Mouse (Mus musculus): ENCODE results near the gene Nck1. TPM values are rescaled to one million over a fixed set of nuclear protein-coding genes. Genes with fewer than 3 reads are reported as not detected.

Gene Nck1
- total RNA-seq (2014; rRNA removed; ENCODE audit: low replicate concordance) (25.0 and 37.9 TPM in 2 replicates), polyA plus RNA-seq (2015; fragmentation: Nextera tagmentation; extraction: Ambion mirVana) (58.8 and 63.9 TPM in 2 replicates)

- H3K9ac ChIP-seq (replicated peaks; ENCODE audit: low read depth, low read length), result peak within 1 kb of the TSS; percentile 94
- H3K36me3 ChIP-seq (replicated peaks; ENCODE audit: control insufficient read depth, insufficient read depth, low read length), result peaks cover 5% of the 10 kb centered on the region; the same call in 1 of the 2 replicates
- peak within 1 kb of the TSS; percentile 88 for H3K27ac ChIP-seq (ENCODE audit: low read depth)
- peak within 1 kb of the TSS; percentile 97 for H3K4me3 ChIP-seq (ENCODE audit: low read depth, low read length)
- ATAC-seq (ENCODE audit: insufficient read depth, low read depth) (peak; percentile 98), DNase-seq (ENCODE audit: low spot score) (peak; percentile 98)
- H3K27me3 ChIP-seq (ENCODE audit: control insufficient read depth, insufficient read depth, low read length), result no peaks in the 10 kb centered on the region
- TF ChIP-seq EP300 (IDR thresholded peaks at IDR 0.05; ENCODE audit: low read depth) (0 out of 2 replicates have a peak, but pooled peaks have one; percentile 11), CTCF (IDR thresholded peaks at IDR 0.05; ENCODE audit: low read depth) (peak; percentile 67)
- H3K4me2 ChIP-seq (ENCODE audit: low read depth, low read length), result peak within 1 kb of the TSS; percentile 82
- H3K9me3 ChIP-seq (replicated peaks; ENCODE audit: control insufficient read depth, low read length), result no peaks in the 10 kb centered on the region; the same call in 1 of the 2 replicates
- H3K4me1 ChIP-seq (ENCODE audit: control insufficient read depth, insufficient read depth), result peaks cover 19% of the 10 kb centered on the region
- WGBS, result under 1% methylated on average over 84 of the region's 93 CpGs
These were observed at the start of gene Nck1 for GRCm38 (mm10) chr9:100545715-100546593. TSS of gene Nck1 (minus strand) at chr9:100546134.

DNA sequence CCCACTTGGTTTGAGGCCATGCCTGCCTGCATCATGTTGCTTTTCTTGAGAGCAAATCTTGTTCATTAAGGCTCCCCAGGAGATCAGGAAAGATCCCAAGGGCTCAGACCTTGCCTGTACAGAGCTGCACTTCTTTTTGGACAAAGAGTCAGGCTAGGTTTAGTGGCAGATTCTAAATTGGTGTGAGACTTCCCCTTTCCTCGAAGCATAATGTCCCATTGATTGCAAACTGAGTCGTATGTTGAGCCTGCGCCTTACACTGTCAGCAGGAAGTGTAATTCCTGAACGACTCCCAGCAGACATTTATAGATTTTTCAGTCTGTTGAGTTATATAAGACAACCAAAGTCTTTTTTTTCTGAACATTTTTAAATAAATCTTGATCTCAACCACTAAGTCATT lies 44.5 kb upstream of the Nck1 start:
- H3K4me1 ChIP-seq (ENCODE audit: control insufficient read depth, insufficient read depth), result peaks cover 5% of the 10 kb centered on the region; the same call in 1 of the 2 replicates
- no peak for ATAC-seq (ENCODE audit: insufficient read depth, low read depth)
- H3K36me3 ChIP-seq (replicated peaks; ENCODE audit: control insufficient read depth, insufficient read depth, low read length), result no peaks in the 10 kb centered on the region
- no peak overlapping the region for H3K4me3 ChIP-seq (ENCODE audit: low read depth, low read length)
- H3K9me3 ChIP-seq (replicated peaks; ENCODE audit: control insufficient read depth, low read length), result no peaks in the 10 kb centered on the region
- no peak overlapping the region for H3K27ac ChIP-seq (ENCODE audit: low read depth)
- no peaks in the 10 kb centered on the region for H3K27me3 ChIP-seq (ENCODE audit: control insufficient read depth, insufficient read depth, low read length)
- WGBS, result 54% methylated on average over 4 of the region's 4 CpGs
- H3K9ac ChIP-seq (replicated peaks; ENCODE audit: low read depth, low read length), result no peak overlapping the region
- no peak overlapping the region for H3K4me2 ChIP-seq (ENCODE audit: low read depth, low read length)
- no peak for DNase-seq (ENCODE audit: low spot score)
- TF ChIP-seq CTCF (IDR thresholded peaks at IDR 0.05; ENCODE audit: low read depth), result no peak
- no peak for TF ChIP-seq EP300 (IDR thresholded peaks at IDR 0.05; ENCODE audit: low read depth)

DNA sequence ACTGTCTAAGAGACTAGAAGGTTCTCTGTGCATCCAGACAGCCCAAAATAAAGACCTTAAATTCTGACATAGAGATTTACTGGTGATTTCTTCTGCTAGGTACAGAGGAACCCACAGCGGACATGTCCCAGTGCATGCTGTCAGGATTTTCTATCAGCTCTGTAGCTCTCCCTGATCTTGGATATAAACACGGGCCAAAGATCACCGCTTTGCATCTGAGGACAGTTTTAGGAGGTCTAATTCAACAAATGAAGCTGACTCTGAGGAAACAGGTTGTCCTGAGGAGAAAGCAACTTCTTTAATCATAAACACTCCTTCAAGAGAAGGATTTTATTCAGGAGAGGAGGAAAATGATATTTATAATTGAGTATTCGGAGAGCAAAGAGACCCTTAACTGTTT lies 38.1 kb upstream of the Nck1 start:
- TF ChIP-seq CTCF (IDR thresholded peaks at IDR 0.05; ENCODE audit: low read depth) (no peak), EP300 (IDR thresholded peaks at IDR 0.05; ENCODE audit: low read depth) (no peak)
- Histone ChIP-seq H3K27ac (ENCODE audit: low read depth) (no peak overlapping the region), H3K9ac (replicated peaks; ENCODE audit: low read depth, low read length) (no peak overlapping the region), H3K4me3 (ENCODE audit: low read depth, low read length) (no peak overlapping the region), H3K4me2 (ENCODE audit: low read depth, low read length) (no peak overlapping the region), H3K36me3 (replicated peaks; ENCODE audit: control insufficient read depth, insufficient read depth, low read length) (no peaks in the 10 kb centered on the region), H3K27me3 (ENCODE audit: control insufficient read depth, insufficient read depth, low read length) (no peaks in the 10 kb centered on the region), H3K4me1 (ENCODE audit: control insufficient read depth, insufficient read depth) (peaks cover 8% of the 10 kb centered on the region), H3K9me3 (replicated peaks; ENCODE audit: control insufficient read depth, low read length) (no peaks in the 10 kb centered on the region)
- DNase-seq (ENCODE audit: low spot score) (no peak), ATAC-seq (ENCODE audit: insufficient read depth, low read depth) (no peak)
- 78% methylated on average over 4 of the region's 4 CpGs for WGBS

DNA sequence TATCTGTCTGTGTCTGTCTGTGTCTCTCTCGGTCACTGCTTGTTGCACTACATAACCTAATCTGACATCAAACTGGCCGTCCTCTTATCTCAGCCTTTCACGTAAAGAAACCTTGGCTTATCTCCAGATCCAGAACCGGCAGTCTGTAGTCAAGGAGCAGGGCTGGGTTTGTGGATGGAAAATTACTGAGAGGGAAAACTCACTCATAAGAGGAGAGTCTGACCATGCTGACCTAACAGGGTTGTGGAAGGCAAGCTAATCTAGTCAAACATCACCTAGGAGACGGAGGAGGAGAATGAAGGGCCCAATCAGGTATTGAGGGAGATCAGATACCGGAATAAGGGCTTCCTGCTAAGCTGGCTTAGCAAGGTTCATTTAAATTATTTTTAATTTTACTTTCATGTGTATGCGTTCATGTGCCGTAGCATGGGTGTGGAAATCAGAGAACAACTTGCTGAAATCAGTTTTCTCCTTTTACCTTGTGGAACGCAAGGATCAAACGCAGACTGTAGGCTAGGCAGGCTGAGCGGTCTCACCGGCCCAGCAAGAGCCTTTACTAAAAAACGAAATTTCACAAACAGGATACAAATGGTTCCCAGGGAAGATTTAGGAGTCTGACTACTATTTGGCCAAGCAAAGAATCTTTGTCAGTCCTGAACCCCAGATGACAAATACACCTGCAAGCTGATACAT lies 37.1 kb upstream of the Nck1 start:
- ATAC-seq (ENCODE audit: insufficient read depth, low read depth) (0 out of 2 replicates have a peak, but pooled peaks have one; percentile 45), DNase-seq (ENCODE audit: low spot score) (no peak)
- Histone ChIP-seq H3K4me2 (ENCODE audit: low read depth, low read length) (peak overlapping the region; percentile 36), H3K4me3 (ENCODE audit: low read depth, low read length) (no peak overlapping the region), H3K27ac (ENCODE audit: low read depth) (0 out of 2 replicates have a peak overlapping the region, but pooled peaks have one; percentile 32), H3K27me3 (ENCODE audit: control insufficient read depth, insufficient read depth, low read length) (no peaks in the 10 kb centered on the region), H3K9me3 (replicated peaks; ENCODE audit: control insufficient read depth, low read length) (no peaks in the 10 kb centered on the region), H3K9ac (replicated peaks; ENCODE audit: low read depth, low read length) (no peak overlapping the region), H3K4me1 (ENCODE audit: control insufficient read depth, insufficient read depth) (peaks cover 8% of the 10 kb centered on the region), H3K36me3 (replicated peaks; ENCODE audit: control insufficient read depth, insufficient read depth, low read length) (no peaks in the 10 kb centered on the region)
- TF ChIP-seq EP300 (IDR thresholded peaks at IDR 0.05; ENCODE audit: low read depth), result no peak
- no peak for TF ChIP-seq CTCF (IDR thresholded peaks at IDR 0.05; ENCODE audit: low read depth)
- WGBS, result 50% methylated on average over 13 of the region's 13 CpGs

Data from heart, postnatal 0 days (tissue).